Mouse (Mus musculus) B cell, adult 2 months (primary cell): ENCODE data around the gene Mei1.
"Not testable (repeated sequence)": the region's sequence is repeated elsewhere in the genome, so short reads cannot be mapped to it uniquely, and the experiment has no call there.

Experiments
- DNase-seq, 2 experiments: peaks; one replicate each; pipeline ENCODE4 v3.0.0; 2022

Gene Mei1

DNA sequence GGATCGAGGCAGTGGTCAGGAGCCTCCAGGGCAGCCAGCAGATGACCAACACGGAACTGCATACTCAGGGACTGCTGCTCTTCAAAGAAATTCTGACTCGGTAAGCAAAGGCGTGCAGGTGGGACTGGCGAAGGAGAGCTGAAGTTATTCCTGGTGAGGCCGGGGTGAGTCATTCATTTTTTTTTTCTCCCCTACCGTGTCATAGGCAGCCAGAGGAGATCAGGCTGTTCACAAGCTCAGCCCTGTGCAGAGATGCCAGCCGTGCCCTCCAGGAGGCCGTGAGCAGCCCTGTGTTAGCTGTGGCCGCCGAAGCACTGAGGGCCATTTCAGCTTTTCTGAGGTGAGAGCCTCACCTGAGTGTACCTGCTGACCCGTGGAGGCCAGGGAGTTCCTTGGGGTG lies 16.3 kb downstream of the Mei1 start:
- DNase-seq, result no peak

- no peak for DNase-seq
Observed at GRCm38 (mm10) chr15:82087266-82087665, 17.5 kb downstream of the Mei1 start.

GRCm38 (mm10) chr15:82091061-82091460 lies 21.3 kb downstream of the Mei1 start:
- no peak for DNase-seq

- peak; percentile 43 to 48 for DNase-seq
Observed at GRCm38 (mm10) chr15:82106953-82107555, 37.3 kb downstream of the Mei1 start.

DNA sequence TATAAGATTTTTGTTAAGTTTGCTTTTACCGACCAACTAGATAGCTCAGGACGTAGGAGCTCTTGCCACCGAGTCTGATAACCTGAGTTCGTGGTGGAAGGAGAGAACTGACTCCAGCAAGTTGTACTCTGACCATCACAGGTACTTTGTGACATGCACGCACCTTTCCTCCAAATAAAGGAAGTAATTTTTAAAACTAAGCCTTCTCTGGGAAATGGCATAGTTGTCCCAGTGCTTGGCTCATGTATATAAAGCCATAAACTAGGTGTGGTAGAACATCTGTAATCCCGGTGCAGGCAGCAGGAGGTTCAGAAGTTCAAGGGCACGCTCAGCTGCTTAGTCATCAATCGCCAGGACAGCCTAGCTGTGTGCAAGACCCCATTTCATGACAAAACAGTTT lies 50.7 kb downstream of the Mei1 start:
- no peak for DNase-seq

- DNase-seq, result not testable (repeated sequence)
Observed at GRCm38 (mm10) chr15:82126690-82127089, 56.9 kb downstream of the Mei1 start.

- DNase-seq, result peak; percentile 99
Observed at GRCm38 (mm10) chr15:82127426-82128374, 57.9 kb downstream of the Mei1 start, which contains the start of gene Ccdc134. Gene Ccdc134 (plus strand): TSS chr15:82127922.

GRCm38 (mm10) chr15:82128398-82128797 lies 58.6 kb downstream of the Mei1 start:
- DNase-seq, result no peak

DNA sequence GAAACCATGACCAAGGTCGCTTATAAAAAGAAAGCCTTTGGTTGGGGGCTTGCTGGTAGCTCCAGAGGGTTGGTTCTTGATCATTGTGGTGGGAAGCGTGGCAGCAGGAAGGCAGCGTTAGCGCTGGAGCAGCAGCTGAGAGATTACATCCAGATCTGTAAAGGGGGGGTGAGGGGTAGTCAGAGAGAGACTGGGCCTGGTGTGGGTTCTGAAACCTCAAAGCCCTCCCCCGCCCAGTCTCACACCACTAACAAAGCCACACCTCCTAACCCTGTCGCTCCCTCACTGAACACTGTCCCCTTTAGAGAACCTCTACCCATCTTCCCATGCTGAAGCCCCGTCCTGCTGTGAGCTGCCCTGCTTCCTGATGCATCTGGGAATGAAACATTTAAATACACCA lies 60.8 kb downstream of the Mei1 start:
- no peak for DNase-seq

- DNase-seq, result no peak
Observed at GRCm38 (mm10) chr15:82135372-82135771, 65.6 kb downstream of the Mei1 start.

DNA sequence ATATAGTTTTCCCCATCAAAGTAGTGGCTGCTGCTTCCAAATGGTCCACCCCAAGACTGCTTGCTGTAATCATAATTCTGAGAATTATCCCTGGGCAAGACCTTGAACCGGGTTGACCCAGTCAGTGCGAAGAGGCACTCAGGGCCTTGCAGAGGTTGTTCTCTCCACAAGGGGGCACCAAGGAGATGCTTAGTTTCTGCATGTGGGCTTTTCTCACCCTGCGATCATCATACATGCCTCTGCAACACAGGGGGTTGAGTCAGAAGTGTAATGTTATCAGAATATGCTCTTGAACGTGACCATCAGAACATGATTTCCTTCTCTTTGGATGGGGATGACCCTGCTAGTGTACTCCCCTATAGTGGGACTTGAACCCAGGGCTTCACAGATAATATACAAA lies 68.8 kb downstream of the Mei1 start:
- DNase-seq, result peak; percentile 85 to 86

DNA sequence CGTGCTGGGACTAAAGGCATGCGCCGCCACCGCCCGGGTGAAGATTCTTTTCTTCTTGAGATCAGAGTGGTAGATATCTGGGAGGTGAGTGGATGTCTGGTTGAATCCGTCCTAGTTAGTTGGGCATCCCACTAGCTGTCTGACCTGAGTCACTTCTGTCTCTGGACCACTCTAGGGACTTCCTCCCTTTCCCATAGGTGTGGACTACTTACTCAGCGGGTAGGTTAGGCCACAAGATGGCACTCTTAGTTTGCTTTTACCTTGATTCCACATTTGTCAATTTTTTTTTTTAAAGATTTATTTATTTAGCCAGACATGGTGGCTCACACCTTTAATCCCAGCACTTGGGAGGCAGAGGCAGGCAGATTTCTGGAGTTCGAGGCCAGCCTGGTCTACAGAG lies 69.4 kb downstream of the Mei1 start:
- DNase-seq, result peak; percentile 50 to 60

DNA sequence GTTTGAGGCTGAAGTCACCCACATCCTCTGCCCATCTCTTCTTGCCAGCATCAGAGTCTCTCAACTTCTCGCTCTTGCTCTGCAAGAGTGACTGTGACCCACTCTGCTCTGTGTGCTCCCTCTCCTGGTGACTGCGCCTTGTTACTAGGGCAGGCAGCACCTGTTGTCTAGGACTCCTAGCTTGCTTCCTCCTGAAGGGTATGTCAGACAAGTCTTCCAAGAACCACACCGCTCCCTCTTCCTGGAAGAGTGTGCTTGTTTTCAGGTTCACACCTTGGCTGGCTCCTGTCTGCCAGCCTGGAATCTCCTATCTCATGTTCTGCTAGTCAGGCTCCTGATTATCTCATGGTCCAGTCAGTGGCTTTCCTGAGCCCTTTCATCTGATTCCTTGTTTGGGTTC lies 70.6 kb downstream of the Mei1 start:
- DNase-seq, result peak; percentile 47 to 56

DNA sequence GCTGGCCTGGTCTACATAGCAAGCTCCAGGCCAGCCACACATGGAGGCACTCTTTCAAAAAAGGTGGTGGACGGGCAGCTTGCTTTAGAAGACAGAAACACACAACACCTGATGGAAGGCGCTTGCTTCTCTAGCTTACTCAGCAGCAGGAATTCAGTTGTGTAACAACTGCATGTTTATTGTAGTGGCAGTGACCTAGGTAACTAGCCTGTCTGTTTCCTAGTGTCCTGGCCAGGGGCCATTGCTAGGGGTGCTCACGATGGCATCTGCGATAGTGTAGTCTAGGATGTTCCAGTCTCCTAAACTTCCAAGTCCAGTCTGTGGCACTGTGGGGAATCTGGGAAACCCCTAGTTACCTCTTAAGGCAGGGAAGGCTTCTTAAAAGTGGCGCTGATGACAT lies 74.4 kb downstream of the Mei1 start:
- DNase-seq, result no peak

GRCm38 (mm10) chr15:82145408-82145807 lies 75.6 kb downstream of the Mei1 start:
- DNase-seq, result no peak

- peak in 1 of 2 experiments; percentile 21 for DNase-seq
Observed at GRCm38 (mm10) chr15:82145851-82146769, 76.3 kb downstream of the Mei1 start.

DNA sequence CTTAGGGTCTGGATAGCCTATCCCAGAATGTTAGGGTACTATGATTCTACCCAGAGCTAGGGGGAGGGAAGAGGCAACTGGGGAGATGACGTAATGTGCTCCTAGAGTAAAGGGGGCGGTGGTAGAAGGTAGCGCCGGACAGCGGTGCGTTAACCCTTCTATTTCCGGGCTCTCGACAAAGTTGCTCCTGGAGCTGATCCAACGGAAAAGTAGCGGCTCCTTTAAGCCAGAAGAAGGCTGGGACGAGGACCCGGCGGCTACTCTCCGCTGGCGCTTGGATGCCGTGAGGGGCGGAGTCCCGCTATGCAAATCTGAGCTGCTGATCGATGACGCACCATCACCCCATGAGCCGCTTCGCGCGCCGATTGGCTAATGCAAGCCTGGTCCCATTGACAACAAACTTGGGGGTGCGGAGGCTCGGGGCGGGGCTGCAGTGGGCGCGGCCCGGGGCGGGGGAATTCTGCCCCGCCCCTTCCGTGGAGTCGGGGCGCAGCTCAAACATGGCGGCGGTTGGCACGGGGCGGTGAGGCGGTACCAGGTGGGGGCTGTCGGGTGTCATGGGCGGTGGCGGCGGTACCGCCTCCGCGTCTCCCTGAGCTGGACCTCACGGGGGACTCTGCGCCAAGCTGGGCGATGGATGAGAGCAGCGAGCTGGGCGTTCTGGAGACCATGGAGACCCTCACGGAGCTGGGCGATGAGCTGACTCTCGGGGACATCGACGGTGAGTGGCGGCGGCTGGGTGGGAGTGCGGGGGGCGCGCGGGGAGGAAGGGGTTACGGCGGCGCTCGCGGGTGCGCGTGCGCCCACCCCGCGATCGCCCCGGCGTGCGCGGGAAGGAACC lies 77.2 kb downstream of the Mei1 start, which contains the start of gene Srebf2:
Gene Srebf2, plus strand, starts transcription at position 412 of the 841 bp plus-strand sequence.
- peak; percentile 97 to 98 for DNase-seq

DNA sequence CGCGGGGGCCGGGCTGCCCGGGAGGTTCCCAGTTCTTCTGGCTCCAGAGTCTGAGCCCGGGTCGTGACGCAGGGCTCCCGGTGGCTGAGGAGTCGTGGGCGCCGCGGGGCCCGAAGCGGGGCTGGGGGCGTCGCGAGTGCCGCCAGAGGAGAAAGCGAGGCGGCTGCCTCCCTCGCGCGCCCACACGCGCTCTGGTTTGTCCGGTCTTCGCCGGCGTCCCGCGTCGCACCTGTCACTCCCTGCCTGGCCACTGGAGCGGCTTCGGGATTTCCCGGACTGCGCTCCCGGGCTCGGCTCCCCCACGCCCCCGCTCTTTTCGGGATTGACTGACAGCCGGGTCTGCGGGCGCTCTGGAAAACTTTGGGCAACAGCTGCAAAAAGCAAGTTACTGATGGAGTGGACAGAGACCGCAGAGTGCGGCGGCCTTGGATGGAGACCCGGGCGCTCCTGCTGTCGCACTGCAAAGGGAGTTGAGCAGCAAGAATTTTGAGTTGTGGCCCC lies 77.9 kb downstream of the Mei1 start:
- peak; percentile 47 to 60 for DNase-seq

GRCm38 (mm10) chr15:82148510-82148911 lies 78.7 kb downstream of the Mei1 start:
- DNase-seq, result peak; percentile 16 to 25

DNA sequence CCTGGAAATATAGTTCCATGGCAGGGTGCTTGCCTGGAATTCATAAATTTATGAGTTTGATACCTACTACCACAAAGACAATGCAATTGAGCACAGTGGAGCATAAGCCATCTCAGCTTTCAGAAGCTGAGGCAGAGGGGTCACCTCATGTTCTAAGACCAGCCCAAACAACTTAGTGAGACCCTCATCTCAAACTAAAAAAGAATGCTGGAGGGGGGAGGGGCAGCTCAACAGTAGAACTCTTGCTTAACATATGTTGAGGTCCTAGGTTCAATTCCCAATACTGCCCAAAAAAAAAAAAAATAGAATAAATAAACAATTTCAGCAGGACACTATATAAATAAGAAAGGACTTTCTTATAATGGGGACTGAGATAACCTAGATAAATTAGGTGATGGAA lies 80.2 kb downstream of the Mei1 start:
- DNase-seq, result no peak

DNA sequence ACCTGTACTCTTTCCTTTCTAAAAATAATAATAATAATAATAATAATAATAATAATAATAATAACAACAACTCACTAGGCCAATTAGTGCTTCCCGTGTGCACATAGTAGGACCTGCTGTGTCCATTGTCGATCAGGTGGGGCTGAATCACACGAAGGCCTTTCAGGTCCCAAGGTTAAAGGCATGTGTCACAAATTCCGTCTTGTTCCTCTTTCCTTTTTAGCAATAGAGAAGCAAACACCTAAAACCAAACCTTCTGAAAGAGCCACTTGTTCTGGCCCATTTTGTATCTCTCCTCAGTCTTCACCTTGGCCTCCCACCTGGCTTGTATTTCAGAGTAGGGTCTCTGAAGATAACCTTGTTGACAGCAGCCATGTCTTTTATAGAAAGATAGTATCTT lies 81.4 kb downstream of the Mei1 start:
- DNase-seq, result peak in 1 of 2 experiments; percentile 33

DNA sequence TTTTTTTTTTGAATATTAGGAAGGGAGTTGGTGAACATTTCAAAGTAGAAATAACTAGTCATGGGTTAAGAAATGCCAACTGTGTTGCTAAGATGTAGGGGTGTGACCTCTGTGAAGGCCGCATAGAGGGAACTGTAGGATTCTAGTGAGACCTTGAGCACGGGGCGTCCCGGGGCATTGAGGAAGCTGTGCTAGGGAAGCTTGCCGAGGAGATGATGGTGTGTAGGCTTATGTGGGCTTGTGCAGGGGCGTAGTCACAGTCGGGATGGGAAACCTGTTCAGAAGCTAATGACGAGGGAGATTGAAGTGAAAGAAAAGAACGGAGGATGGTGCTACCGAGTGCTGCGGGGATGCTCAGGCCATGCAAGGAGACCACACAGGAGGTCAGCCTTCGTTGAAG lies 82.2 kb downstream of the Mei1 start:
- DNase-seq, result no peak
